Mouse (Mus musculus) large intestine, adult 2 months (tissue): ENCODE results near the gene 5031439G07Rik. TPM values are rescaled to one million over a fixed set of nuclear protein-coding genes. Genes with fewer than 3 reads are reported as not detected.

ENCODE experiments used
- DNase-seq: peaks from one replicate; pipeline ENCODE4 v3.0.0-alpha.2; 2012; ENCODE audit warnings: low read depth, low spot score
- WGBS: fragments of 180-500 bp; shearing (Covaris S2); methylation state at CpG from one replicate; pipeline ENCODE4 v1.1.7; 2018; 5-methylcytosine and 5-hydroxymethylcytosine counted together
- polyA plus RNA-seq: library from polyadenylated mRNA; depleted of rRNA; stranded (reverse); fragments of >200 nt; gene quantifications from 2 replicates; pipeline ENCODE4 v1.2.3, GENCODE M21; 2012

5031439G07Rik gene
- polyA plus RNA-seq, 1 experiment: 11.0 TPM

DNA sequence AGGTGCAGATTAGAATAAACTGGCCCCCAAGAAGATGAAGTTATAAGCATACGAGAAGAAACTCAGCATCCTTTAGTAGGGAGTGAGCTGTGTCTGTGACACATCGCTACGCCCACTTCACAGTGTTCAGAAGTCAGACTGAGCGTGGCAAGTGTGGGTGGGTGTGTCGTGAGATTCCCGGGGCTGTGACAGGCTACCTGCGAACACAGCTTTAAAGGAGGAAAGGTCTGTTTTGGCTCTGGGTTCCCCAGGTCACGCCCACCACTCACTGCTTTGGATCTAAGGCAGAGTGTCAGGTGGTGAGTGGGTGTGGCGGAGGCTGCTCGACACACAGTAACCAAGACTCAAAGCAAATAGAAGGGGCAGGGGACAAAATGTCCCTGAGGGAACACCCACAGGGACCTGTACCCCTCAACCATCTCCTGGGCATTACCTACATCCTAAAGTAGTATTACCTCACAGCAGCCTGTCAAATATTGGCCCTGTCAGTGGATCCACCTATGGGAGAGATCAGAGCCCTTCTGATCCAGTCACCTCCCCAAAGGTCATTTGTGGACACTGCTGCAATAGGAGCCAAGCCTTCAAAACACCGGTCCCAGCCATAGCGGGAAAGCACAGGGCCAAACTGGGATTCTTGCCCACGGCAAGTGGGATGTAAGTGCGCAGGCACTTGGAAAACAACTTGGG, 9.6 kb upstream of the 5031439G07Rik start:
- no peak for DNase-seq

DNA sequence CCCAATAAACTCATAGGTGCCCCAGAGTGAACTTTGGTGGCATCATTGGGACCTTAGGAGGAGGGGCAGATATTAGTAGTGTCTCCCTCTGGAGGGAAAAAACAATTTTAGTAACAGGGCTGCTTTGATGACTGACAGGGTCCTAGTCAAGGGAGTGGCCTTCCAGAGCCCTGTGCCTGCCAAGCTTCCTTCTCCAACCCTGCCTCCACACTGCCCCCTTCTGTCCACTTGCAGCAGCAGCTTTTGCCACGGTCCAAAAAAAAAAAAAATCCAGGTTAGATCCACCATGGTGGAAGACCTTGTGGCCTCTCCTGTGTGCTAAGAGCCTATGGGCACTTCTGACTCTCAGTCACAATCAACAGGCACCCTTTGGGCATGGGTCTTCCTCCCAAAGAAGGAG, 7.6 kb upstream of the 5031439G07Rik start:
- peak; percentile 29 for DNase-seq
- WGBS: 3% methylated on average over 1 of the region's 1 CpGs

More for the DNA sequence above, 9.6 kb upstream of the 5031439G07Rik start:
- 58% methylated on average over 14 of the region's 14 CpGs for WGBS

DNA sequence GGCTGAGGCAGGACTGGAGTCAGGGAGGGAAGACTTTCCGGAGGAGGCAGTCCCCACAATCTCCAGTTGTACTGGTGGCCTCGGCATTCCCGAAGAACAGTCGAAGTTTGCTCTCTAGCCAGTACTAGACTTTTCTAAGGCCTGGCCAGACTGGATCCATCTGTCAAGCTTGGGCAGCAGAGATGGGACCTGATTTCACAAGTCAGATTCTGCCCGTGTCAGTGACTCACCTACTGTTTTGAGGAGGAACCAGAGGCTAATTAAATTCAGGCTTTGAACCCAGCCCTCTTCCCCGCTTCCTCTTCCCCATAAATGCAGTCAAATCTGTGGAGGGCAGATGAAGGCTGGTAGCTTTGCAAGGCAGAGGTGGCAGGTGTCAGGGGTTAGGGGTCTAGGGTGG, 6.7 kb upstream of the 5031439G07Rik start:
- WGBS: 43% methylated on average over 6 of the region's 6 CpGs
- DNase-seq: no peak

DNA sequence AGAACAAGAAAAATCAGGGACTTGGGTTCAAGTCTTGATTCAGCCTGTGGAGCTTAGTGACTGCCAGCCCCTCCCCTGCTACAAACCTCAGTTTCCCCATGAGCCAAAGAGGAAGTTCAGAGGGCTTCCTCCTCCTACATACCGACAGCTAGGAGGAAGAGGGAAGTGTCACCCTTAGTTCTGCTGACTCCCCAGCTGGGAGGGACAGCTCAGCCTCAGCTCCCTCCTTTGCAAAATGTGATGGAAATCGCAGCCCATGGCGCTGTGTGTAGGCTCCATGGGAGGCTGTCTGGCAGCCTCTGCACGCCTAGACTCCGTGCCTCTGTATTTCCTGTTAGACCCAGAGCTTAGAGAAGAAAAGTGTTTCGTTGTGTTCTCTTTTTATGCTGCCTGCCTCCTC, 6.1 kb upstream of the 5031439G07Rik start:
- WGBS: 49% methylated on average over 6 of the region's 6 CpGs

DNA sequence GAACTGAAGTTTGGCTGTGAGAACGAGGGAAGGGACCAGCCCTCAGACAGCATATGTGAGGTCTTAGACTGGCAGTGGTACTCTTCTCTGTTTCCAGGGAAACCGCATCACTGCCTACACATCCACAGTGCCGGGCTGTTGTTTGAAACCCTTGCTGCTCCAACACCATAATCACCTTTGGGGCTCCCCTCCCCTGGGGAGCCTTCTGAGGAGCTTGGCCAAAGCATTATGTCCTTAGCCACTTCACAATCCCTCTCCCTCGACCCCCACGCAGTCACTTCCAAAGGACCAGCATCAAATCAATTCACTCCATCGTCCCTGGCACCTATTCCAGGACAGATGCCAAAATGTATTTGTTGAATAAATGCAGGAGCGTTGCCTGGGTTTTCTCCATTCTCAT, 1.4 kb upstream of the 5031439G07Rik start:
- DNase-seq: no peak
- 82% methylated on average over 7 of the region's 7 CpGs for WGBS

More for the DNA sequence above, 6.1 kb upstream of the 5031439G07Rik start:
- no peak for DNase-seq

DNA sequence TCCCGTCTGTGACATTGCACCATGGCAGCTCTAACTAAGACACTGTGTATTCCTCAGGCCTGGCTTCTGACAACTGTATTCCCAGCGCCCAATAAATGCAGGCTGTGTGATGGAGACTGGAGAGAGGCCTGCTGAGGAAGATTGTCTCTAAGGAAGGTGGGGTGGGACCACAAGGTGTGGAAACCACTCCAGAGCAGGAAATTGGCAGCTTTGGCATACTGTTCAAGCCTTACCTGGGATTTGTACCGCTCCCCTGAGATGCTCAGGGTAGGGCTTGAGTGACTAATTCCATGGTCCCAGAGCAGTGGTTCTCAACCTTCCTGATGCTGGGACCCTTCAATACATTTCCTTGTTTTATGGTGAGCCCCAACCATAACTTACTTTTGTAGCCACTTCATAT, 747 bp upstream of the 5031439G07Rik start:
- 88% methylated on average over 3 of the region's 3 CpGs for WGBS
- no peak for DNase-seq

DNA sequence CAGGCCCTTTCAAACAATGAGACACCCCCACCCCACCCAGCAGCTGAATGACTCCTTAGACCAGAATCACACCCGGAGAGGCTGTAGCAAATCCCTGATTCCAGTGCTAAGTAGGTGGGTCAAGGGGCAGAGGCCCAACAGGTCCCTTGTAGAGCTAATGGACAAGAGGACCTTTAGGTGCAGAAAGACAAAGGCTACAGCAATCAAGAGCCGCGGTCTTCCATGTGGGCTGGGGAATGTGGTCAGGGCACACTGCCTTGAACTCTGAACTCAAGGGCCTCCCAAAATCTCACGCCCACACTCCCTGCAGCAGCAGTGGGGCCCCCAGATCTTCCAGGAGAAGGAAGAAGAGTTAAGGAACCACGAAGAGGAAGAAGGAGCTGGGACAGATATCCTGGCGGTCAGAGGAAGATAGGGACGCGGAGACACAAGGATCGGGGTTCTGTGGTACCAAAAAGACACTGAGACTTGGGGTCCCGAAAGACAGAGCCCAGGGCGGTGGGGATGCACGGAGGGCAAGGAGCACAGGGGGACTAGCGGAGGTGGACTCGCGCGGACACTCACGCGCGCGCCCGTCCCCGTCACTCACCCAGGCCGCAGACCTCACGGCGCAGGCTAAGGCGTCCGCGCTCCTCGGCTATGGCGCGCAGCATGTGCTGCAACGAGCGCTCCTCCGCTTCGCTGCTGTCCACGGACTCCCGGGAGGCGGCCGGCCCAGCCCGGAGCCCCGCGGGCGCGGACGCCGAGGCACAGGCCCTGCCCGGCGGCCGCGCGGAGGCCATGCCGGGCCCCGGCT, 1.1 kb downstream of the 5031439G07Rik start:
- WGBS: under 1% methylated on average over 51 of the region's 53 CpGs
- no peak for DNase-seq

DNA sequence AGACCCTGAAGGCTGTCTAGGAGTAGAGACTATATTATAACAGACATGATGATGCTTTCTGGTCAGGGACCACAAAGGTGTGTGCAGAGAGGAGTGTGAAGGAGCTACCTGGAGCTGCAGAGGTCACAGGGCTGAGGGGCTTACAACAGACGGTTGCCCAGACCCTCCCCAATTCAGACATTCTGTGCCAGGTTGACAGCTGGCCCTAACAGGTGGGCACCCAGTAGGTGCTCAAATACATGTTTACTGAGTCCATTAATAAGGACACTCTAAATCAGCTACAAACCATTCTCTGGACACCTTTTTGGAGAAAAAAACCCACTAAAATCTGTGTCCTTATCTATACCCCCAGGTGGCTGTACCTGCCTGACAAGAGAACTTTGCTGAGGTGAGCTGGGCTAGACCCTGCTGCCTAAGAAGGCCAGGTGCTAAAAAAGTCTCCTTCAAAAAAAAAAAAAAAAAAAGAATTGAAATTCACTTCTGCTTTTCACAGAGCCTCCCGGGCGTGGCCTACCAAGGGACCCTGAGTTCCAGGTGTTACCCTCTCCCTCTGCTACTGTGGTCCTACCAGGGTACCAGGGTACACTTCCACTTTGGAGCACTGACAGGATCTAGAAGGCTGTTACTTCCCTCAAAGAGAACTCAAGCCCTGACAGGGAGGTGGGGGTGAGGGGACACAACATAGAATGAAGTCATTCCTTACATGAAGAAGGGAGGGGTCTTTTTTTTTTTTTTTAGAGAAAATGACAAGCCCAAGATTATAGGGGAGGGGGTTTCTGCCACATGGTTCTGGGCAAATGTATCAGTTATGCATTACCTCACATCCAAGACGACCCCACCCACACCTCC, 2.0 kb downstream of the 5031439G07Rik start:
- DNase-seq: no peak
- 55% methylated on average over 4 of the region's 4 CpGs for WGBS

DNA sequence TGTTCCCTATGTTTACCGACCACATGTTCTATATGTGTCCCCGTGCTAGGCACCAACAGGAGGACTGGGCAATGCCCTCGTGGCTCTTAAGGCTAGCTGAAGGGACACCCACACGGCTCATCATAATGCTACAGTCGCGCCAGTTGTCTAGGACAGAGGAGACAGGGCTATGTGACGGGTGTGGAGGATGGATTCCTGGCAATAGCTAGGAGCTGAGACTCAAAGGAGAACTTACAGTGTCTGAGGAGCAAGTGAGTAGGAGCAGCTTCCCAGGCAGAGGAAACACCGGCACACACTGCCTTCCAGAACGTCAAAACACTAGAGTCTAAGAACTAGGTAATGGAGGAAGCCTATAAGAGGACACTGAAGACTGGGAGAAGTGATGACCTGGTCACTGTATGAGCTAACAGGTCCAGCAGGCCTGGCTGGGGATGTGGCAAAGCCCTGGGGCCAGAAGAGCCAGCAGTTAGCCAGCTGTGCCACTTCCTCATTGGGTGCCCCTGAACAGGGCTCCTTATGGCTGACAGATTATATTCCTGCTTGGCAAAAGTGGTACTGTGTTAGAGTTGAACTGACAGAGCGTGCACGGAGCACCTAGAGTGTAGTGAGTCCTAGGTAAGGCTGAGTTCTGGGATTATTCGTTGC, 2.7 kb downstream of the 5031439G07Rik start:
- DNase-seq: no peak
- 80% methylated on average over 12 of the region's 12 CpGs for WGBS

DNA sequence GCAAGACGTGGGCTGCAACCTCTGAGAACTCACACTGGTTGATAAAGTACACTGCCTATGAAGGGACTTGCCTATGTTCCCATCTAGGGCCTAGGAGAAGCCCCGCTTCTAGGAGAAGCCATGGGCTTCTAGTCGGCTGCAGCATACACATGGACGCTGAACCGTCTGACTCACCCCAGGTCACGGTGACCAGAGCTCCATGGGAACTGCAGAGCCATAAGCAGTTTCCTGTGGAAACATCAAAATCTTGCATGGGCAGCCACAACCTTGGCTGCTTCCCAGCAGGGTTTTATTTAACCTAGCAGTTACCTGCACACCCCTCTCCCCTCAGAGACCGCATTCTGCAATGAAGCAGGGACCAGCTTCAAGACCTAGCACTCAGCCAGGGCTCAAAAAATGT, 4.6 kb downstream of the 5031439G07Rik start:
- WGBS: 67% methylated on average over 7 of the region's 7 CpGs
- DNase-seq: no peak

DNA sequence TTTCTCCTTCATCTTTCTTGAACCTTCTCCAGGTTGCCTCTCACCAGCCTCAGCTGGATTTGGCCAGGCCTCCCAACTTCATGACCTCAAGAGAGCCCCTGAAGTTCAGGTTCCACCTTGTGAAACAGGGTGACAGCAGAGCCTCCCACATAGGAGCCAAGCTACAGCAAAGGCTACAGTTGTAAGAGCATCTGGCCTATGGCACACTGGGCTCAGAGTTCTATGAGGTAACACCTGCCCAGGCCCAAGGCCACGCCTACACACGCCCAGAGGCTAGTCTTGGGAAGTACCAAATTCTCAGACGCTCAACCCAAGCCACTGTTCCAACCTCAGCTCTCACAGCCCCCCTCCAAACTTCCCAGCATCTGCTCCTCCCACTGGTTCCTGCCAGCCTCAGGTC, 5.5 kb downstream of the 5031439G07Rik start:
- DNase-seq: no peak

DNA sequence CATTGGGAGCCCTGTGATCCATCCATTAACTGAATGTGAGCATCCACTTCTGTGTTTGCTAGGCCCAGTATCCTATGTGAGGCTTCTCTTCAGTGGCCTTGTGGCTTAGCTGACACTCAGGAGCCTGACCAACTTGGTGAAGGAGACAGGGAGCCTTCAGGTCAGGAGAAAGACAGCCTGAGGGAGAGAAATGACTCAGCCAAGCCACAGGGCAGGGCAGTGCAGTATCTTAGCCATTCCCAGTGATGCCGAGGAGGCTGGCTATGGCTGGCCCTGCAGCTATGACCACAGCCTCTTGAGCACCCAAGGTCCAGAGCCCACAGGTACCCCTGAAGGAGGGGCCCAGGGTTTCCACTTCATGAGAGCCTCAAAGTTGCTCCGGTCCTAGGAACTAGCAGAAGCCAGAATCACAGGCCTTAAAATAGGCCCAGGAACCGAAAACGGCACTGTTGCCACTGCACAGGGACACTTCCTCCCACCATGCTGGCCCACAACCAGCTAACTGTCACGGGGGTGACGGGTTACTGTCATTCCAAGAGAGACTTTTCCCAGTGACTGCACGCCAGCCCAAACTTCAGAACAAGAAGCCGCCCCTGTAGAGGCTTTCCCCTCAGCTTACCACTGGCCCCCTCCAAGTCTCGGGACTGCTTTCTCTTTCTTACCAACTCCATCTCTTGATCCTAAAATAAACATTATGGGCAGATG, 6.6 kb downstream of the 5031439G07Rik start:
- 61% methylated on average over 9 of the region's 9 CpGs for WGBS
- DNase-seq: no peak

More for the DNA sequence above, 5.5 kb downstream of the 5031439G07Rik start:
- 51% methylated on average over 3 of the region's 3 CpGs for WGBS

DNA sequence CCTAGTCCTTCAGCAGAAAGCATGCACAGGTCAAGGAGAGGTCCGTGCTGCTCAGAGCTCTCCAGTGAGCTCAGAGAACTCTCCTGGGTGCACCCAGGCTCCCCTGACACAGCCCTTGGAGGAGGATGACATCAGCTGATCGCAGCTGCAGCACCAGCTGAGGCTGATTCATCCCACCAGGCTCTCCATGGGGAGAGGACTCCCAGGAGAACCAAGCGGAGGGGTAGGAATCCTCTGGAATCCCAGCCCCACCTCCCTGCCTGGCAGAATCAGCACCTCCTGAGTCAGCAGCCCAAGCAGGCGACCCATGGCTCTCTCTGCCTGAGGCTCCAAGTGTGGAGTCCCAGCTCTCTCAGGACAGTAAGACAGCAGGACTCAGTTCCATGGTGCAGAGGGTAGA, 12.6 kb downstream of the 5031439G07Rik start:
- 46% methylated on average over 4 of the region's 4 CpGs for WGBS
- DNase-seq: no peak

DNA sequence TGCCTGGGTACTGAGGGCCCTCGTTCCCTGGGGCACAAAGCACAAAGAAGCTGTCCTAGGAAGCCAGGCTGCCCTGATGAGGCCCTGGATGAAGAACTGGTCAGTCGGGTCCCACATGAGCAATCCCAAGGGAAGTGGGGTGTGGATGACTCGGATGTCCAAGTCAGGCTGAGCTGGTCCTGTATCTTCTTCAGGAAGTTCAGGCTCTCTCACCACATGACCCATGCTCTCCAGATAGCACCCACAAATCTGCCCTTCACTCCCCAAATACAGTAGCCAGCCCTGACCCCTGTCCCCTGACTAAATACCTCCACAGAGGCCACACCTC, 14.8 kb downstream of the 5031439G07Rik start:
- DNase-seq: no peak
- 68% methylated on average over 3 of the region's 3 CpGs for WGBS

DNA sequence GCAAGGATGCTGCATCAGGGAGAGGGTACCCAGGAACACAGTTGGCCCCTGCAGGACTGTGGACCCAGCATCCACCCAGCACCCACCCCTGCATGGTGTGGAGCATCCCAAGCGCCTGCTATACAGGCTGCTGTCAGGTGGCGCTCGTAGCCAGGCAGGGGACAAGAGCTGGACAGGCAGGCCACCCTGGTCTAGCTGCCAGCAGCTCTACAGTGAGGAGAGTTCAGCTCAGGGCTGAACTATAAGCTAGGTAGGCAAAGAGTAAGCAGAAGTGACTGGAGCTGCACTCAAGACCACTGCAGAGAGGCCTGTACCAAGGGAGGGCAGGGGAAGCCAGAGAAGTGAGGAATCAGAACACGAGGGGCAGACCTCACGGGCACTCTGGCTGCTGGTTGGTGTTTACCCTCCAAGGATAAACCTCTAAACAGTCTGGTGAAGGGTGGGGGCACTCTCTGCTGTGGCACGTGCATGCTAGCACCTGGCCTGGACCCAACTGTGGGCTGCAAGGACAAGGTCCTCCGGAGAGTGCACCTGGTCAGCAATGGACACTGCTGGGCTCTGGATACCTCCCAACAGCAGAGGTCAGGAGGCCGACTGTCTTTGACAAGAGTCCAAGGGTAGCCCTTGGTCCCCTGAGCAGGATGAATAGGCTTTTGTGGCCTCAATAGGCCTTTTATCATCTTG, 15.3 kb downstream of the 5031439G07Rik start:
- DNase-seq: no peak
- WGBS: 69% methylated on average over 8 of the region's 8 CpGs

DNA sequence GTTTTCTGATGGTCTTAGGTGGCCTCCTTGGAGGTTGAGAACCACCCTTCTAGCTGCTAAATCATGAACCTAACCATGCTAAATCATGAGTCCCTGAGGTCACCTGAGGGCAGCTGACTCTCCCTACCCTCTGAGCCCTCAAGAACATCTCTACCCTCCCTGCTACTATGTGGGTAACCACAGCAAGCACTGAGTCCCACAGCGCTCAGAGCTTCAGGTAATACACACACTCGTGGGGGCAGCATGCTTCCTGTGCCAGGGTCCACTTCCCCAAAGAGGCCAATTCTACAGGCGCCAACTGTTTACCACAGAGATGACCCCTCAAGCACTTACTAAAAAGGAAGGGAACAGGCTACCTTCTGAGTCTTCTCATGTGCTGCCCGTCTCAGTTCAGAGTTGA, 19.8 kb downstream of the 5031439G07Rik start:
- DNase-seq: no peak
- WGBS: 82% methylated on average over 4 of the region's 4 CpGs

DNA sequence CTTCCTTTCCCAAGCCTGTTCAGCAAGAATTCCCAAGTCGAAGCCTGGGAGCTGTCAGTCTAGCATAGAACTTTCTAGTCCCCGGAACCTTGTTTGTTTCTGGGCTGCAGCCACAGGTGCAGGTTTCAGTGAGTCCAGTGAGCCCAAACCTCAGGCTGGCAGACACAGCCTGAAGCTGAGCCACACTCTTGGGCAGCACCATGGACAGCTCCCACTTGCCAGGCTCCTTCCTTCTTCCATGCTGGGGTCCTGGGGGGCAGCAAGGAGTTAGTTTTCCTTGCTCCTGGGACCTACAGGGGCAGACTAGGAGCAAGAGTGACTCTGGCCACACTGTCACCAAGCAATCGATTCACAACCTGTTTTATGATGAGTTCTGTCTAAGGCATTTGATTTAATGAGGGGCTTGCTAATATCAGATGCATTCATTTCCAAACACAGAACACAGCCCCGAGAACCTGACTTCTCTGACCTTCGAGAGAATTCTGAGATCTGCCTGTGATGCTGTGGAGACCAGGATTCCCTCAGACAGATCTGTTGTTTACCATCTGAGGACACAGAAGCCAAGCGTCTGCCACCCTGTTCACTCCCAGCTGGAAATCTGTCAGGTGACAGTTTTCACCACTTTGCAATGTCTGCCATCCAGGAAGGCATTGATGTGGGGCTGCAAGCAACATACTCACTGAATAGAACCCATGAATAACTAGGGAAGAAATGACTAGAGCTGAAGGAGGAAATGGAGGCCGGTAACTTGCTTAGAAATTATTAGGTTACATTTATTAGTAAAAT, 22.6 kb downstream of the 5031439G07Rik start:
- no peak for DNase-seq
- 65% methylated on average over 7 of the region's 7 CpGs for WGBS

DNA sequence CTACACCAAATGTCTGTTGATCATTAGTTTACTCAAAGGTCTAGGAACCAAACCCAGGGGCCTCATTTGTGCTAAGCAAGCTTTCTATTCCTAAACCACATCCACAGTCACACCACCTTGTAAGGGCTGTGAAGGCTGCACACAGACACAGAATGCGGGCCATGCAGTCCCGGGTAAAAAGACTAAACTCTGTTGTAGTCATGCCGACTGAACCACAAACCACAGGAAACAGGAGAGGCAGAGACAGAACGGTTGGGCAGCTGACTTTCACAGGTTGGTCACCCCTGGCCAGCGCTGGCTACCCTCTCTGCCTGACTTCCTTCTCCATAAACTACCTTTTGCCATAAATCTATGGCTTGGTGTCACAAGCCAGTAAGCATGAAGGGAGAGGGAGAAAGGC, 23.6 kb downstream of the 5031439G07Rik start:
- no peak for DNase-seq
- 80% methylated on average over 5 of the region's 5 CpGs for WGBS
